Mouse (Mus musculus) liver, postnatal 0 days (tissue): ENCODE measurements around the gene Calm1.

Experiments used
- CTCF ChIP-seq: sonication (generic); IDR thresholded peaks from 2 replicates; pipeline ENCODE4 v1.5.1; 2016; ENCODE audit warnings: antibody characterized with exemption, low read depth
- EP300 ChIP-seq: IDR thresholded peaks from 2 replicates; pipeline ENCODE4 v1.6.1; 2016; ENCODE audit warnings: antibody characterized with exemption, low read depth, mild to moderate bottlenecking

GRCm38 (mm10) chr12:100166177-100166576 is 33.1 kb upstream of the Calm1 start:
- TF ChIP-seq CTCF: peak; percentile 63
- TF ChIP-seq EP300: no peak
